Mouse (Mus musculus) bone marrow macrophage, adult 2 months (primary cell): ENCODE data around the gene Klhl25. TPM values are rescaled to one million over a fixed set of nuclear protein-coding genes. Genes with fewer than 3 reads are reported as not detected.
"Not testable (repeated sequence)": the region's sequence is repeated elsewhere in the genome, so short reads cannot be mapped to it uniquely, and the experiment has no call there.

Experiments used
- H3K27ac ChIP-seq: 2 replicates; pipeline ENCODE4 v1.5.1; 2012; ENCODE audit warnings: low read depth, low read length; ENCODE audit not compliant: insufficient read depth
- H3K4me1 ChIP-seq: 2 replicates; pipeline ENCODE4 v1.6.1; 2012; ENCODE audit warnings: low read length; ENCODE audit not compliant: control insufficient read depth, insufficient read depth
- H3K4me3 ChIP-seq: 2 replicates; pipeline ENCODE4 v1.5.1; 2012; ENCODE audit warnings: mild to moderate bottlenecking, low read length, moderate library complexity; ENCODE audit not compliant: insufficient read depth
- CTCF ChIP-seq: IDR thresholded peaks from 2 replicates; pipeline ENCODE4 v1.5.1; 2012; ENCODE audit warnings: low read depth, mild to moderate bottlenecking, low read length, moderate library complexity
- POLR2A ChIP-seq: IDR thresholded peaks from 2 replicates; pipeline ENCODE4 v1.6.1; 2012; ENCODE audit warnings: mild to moderate bottlenecking, low read depth, low read length, borderline replicate concordance
- polyA plus RNA-seq: library from polyadenylated mRNA; stranded (reverse); fragments of >200 nt; gene quantifications from 2 replicates; pipeline ENCODE4 v1.2.4, GENCODE M21; 2012; ENCODE audit not compliant: missing spikeins, insufficient read depth, insufficient read length

Gene Klhl25
- polyA plus RNA-seq, 1 experiment = 8.1 TPM

DNA sequence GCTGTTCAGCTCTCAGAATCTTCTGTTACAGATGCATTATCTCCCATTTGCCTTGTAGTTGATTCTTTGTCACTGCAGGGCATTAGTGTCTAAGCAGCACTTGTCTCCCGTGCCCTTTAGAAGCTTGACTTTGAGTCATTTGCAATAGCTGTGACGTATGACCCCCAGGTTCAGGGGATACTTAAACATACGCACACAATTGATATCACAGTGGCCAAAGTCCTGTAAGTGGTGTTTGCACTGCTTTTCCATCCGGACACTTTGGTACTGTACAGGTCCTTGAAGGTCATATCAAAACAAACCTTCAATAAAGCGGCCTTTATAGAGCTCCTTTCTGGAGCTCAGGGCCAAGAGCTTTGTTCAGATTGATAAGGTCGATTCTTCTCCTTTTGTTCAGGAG, 51.0 kb downstream of the Klhl25 start:
- no peak overlapping the region for H3K27ac ChIP-seq
- TF ChIP-seq POLR2A (no peak), CTCF (no peak)
- H3K4me1 ChIP-seq = peaks cover 6% of the 10 kb centered on the region
- no peak overlapping the region for H3K4me3 ChIP-seq

DNA sequence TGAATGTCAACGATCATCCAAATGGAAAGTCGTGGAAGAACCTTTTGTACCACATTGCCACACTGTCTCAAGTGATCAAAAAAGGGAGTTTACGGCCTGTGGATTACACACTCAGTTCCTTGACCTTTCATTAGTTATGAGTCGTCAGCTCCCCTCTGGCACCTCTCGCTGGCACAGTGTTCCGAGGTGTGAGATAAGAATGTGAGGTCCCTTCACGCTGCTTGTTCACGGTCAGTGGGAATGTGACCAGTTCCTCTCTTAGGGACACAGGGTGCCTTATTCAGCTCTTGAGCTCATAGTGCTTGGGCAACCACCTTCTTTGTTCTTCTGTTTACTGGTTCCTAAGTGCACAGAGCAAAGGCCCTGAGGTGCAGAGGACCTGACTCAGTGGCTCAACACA, 51.4 kb downstream of the Klhl25 start:
- no peak overlapping the region for H3K27ac ChIP-seq

DNA sequence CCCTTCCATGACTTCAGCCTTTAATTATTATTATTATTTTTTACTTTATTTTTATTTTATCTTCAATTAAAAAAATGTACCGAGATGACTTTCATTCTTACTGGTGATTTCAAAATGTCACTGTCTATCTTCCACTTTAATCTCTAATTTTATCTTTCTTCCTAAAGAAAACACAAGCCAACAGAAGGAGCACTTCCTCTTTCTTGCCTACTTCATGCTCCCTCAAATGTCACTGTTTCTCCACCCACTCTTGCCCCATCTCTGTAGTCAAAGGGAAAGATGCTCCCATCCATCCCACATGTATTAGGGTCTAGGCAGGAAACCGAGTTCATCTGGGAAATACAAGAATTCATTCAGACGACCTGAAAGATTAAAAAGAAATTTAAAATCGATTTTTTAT, 51.8 kb downstream of the Klhl25 start:
- Histone ChIP-seq H3K4me1 (peaks cover 6% of the 10 kb centered on the region), H3K27ac (no peak overlapping the region), H3K4me3 (no peak overlapping the region)
- TF ChIP-seq CTCF (no peak), POLR2A (no peak)

More for the DNA sequence above, 51.4 kb downstream of the Klhl25 start:
- TF ChIP-seq CTCF = no peak
- TF ChIP-seq POLR2A = no peak
- Histone ChIP-seq H3K4me3 (no peak overlapping the region), H3K4me1 (peaks cover 6% of the 10 kb centered on the region)

DNA sequence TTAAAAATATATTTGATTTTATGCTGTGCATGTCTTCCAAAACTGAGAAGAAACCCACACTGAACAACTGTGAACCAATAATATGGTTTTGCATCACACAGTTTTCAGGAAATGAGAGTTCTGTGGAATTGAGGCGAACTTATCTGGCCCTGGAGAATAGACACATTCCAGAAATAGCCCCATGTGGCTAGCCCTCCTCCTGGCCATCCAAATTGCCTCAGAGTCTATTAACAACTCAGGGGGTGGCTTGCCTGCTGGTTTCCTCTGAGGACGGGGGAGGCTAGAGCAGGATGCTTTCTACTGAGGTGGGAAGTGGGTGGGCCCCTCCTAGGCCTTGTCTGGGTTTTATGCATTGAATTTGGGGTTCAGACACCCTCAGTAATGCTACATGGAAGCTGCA, 57.0 kb downstream of the Klhl25 start:
- H3K27ac ChIP-seq = no peak overlapping the region
- H3K4me3 ChIP-seq = no peak overlapping the region
- TF ChIP-seq POLR2A (no peak), CTCF (no peak)
- peaks cover 2% of the 10 kb centered on the region; the same call in 1 of the 2 replicates for H3K4me1 ChIP-seq

DNA sequence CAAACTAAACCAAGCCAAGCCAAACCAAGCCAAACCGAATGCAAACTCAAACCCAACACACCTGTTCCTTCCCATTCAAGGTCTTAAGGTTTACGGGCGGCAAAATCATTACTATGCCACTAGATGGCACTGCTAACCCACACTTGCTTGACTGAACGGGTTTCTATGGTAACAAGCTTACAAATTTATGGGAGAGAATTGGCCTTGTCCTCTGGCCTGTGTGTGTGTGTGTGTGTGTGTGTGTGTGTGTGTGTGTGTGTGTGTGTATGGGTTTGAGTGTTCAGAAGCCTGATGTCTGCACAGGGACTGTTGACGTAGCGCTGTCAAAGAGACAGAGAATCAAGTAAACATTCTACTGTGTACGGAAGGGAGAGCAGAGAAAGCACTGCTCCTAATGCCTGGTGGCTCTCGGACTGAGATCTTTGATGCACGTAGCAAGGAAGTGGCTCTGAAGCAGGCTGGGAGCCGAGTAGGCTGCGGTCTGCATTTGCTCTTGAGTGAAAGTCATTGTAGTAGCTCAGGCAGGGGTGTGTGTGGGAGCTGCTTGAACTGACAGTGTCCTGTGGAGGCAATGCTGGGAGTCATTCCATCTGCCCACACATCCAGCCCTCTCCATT, 62.0 kb downstream of the Klhl25 start:
- Histone ChIP-seq H3K4me3 (no peak overlapping the region), H3K4me1 (peaks cover 2% of the 10 kb centered on the region; the same call in 1 of the 2 replicates), H3K27ac (no peak overlapping the region)
- TF ChIP-seq CTCF (no peak), POLR2A (no peak)

DNA sequence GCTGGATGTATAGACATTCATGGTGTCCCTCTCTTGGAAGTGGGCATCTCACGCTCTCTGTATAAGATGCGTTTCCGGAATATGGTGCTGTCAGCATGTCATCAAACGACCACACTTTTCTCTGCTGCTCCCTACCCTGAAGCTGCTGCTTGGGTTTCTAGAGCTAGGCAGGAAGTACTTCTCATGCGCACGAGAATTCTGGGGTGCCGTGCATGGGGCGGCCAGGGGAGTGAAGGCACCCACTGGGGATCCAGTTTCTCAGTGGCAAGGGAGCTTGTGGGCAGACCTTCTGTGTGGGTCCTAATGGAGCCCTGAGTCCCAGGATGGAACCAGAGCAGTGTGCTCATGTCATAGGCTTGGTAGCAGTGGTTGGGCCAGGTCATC, 62.5 kb downstream of the Klhl25 start:
- H3K4me3 ChIP-seq = no peak overlapping the region
- H3K27ac ChIP-seq = no peak overlapping the region

DNA sequence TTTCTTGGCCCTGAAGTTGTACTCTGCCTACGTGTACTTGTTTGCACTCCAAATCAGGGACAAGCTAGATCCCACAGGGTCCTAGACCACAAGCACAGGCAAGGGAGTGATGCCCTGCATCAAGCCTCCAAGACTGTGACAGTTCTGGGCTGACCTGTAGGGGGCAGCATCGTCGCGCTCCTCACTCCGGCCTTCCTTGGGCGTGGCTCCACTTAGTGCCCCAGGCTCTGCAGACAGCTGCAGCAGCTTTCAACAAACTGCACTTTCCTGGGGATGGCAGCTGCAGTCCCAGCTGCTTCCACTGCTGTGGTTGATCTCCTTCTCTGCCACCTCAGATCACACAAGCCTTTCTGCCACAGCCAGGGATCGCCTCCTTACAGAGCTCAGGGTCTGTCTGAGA, 65.8 kb downstream of the Klhl25 start:
- no peaks in the 10 kb centered on the region for H3K4me1 ChIP-seq
- H3K4me3 ChIP-seq = no peak overlapping the region
- TF ChIP-seq CTCF (peak; percentile 49; the same call in 1 of the 2 replicates), POLR2A (no peak)
- H3K27ac ChIP-seq = no peak overlapping the region

More for the DNA sequence above, 62.5 kb downstream of the Klhl25 start:
- no peak for TF ChIP-seq CTCF
- TF ChIP-seq POLR2A = no peak
- no peaks in the 10 kb centered on the region for H3K4me1 ChIP-seq

DNA sequence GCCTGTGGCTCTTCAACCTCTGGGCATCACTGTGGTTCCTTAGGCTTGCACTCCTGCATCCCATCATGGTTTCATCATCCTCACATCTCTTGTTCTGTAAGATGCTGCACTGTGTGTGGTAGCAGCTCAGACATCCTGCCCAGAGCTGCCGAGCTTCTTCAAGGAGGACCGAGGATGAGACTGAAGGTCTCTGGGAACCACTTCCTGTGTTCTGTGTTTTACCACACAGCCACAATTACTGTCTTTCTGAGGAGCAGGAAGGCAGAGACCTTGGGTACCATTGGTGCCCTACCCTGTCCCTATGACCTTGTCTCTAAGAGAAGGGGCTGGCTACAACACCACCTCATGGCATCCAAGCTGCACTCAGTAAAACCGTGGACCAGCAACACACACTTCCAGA, 67.4 kb downstream of the Klhl25 start:
- H3K27ac ChIP-seq, H3K4me1 ChIP-seq, H3K4me3 ChIP-seq: not testable (repeated sequence)

DNA sequence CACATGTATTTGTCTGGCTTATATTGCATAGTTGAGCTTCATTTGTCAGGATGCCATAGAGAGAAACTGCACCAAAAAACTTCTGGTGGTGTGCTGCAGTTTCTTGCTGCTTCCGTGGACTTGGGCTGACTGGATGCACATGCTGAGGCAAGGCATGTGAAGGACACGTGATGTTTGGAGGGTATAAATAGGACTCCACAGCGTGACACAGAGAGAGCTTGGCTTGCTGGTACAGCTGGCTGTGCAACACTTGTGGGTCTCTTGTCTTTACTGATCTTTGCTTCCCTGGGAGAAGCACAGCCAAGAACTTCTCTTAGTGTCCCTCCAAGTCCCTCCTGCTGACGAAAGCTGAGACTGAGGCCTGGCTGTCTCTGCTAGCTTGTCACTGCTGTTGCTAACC, 69.6 kb downstream of the Klhl25 start:
- TF ChIP-seq POLR2A = no peak
- H3K4me3 ChIP-seq = no peak overlapping the region
- no peaks in the 10 kb centered on the region for H3K4me1 ChIP-seq
- no peak overlapping the region for H3K27ac ChIP-seq

DNA sequence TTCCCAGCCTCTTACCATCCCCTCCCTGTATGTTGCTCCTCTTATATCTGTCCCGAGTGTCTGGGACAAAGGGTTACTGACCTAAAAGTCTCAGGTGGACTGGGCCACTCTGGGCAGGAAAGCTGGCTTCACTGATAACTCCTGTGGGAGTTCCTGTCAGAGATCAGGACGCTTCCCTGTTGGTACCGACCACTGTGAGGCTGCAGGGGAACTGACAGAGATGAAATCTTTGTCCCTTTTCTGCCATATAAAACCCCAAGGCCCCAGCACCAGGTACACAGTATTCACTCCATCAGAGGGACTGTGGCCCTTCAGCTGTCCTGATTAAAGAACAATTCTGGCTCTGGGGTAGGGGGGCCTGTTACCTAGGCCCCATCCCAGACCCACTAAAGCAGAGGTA, 71.6 kb downstream of the Klhl25 start:
- H3K27ac ChIP-seq, H3K4me1 ChIP-seq, H3K4me3 ChIP-seq: not testable (repeated sequence)
